Mouse (Mus musculus) limb, embryonic 11.5 days (tissue): ENCODE measurements around the gene B4galnt3. TPM values are rescaled to one million over a fixed set of nuclear protein-coding genes. Genes with fewer than 3 reads are reported as not detected.

Experiments
- ATAC-seq: fragments of 200-750 bp; cut with Nextera tagmentation; 2 replicates; pipeline ENCODE4 v1.8.0; 2017; ENCODE audit warnings: low read depth; ENCODE audit not compliant: insufficient number of reproducible peaks, low FRiP score, low TSS enrichment
- DNase-seq: peaks from one replicate; pipeline ENCODE4 v3.0.0-alpha.2; 2015; ENCODE audit warnings: low spot score
- H3K27ac ChIP-seq: fragments of 300-500 bp; sonication (generic); replicated peaks from 2 replicates; pipeline ENCODE4 v1.5.1; 2014; ENCODE audit warnings: low read depth, mild to moderate bottlenecking, low read length
- H3K27me3 ChIP-seq: fragments of 300-500 bp; sonication (generic); 2 replicates; pipeline ENCODE4 v1.6.1; 2014; ENCODE audit warnings: mild to moderate bottlenecking, low read length, mixed read lengths; ENCODE audit not compliant: control insufficient read depth, insufficient read depth
- H3K36me3 ChIP-seq: fragments of 300-500 bp; sonication (generic); 2 replicates; pipeline ENCODE4 v1.6.1; 2014; ENCODE audit warnings: mild to moderate bottlenecking, low read length, moderate library complexity, mixed read lengths; ENCODE audit not compliant: control insufficient read depth, insufficient read depth
- H3K4me1 ChIP-seq: fragments of 300-500 bp; sonication (generic); 2 replicates; pipeline ENCODE4 v1.6.1; 2014; ENCODE audit warnings: low read length, mixed read lengths; ENCODE audit not compliant: control insufficient read depth, insufficient read depth
- H3K4me2 ChIP-seq: fragments of 300-500 bp; sonication (generic); 2 replicates; pipeline ENCODE4 v1.6.1; 2014; ENCODE audit warnings: low read depth, mild to moderate bottlenecking, moderate library complexity; ENCODE audit not compliant: severe bottlenecking
- H3K4me3 ChIP-seq: fragments of 300-500 bp; sonication (generic); 2 replicates; pipeline ENCODE4 v1.5.1; 2014; ENCODE audit warnings: low read depth, low read length
- H3K9ac ChIP-seq: fragments of 300-500 bp; sonication (generic); 2 replicates; pipeline ENCODE4 v1.6.1; 2014; ENCODE audit warnings: mild to moderate bottlenecking, low read length
- H3K9me3 ChIP-seq: fragments of 300-500 bp; sonication (generic); 2 replicates; pipeline ENCODE4 v1.6.1; 2016; ENCODE audit warnings: low read length; ENCODE audit not compliant: control insufficient read depth
- WGBS: fragments of 180-500 bp; shearing (Covaris S2); extraction: QIAGEN DNeasy Blood & Tissue Kit; methylation state at CpG from one replicate; pipeline ENCODE4 v1.1.7; 2014; 5-methylcytosine and 5-hydroxymethylcytosine counted together
- polyA plus RNA-seq: library from polyadenylated mRNA; unstranded; fragments of >200 nt; fragmentation: Nextera tagmentation; extraction: Ambion mirVana; gene quantifications from 2 replicates; pipeline ENCODE4 v1.2.1, GENCODE M21; 2014

Gene B4galnt3
- polyA plus RNA-seq, 1 experiment from 2014 or later = 0.19 TPM

GRCm38 (mm10) chr6:120262886-120263531 is 31.4 kb downstream of the B4galnt3 start:
- H3K4me3 ChIP-seq = no peak overlapping the region
- no peaks in the 10 kb centered on the region for H3K36me3 ChIP-seq
- H3K9ac ChIP-seq = no peak overlapping the region
- H3K4me1 ChIP-seq = 0 out of 2 replicates have a peak, but pooled peaks cover 4% of the 10 kb centered on the region
- no peaks in the 10 kb centered on the region for H3K27me3 ChIP-seq
- no peaks in the 10 kb centered on the region for H3K9me3 ChIP-seq
- no peak overlapping the region for H3K4me2 ChIP-seq
- no peak for DNase-seq
- no peak for ATAC-seq
- WGBS = 59% methylated on average over 12 of the region's 12 CpGs
- H3K27ac ChIP-seq = no peak overlapping the region

GRCm38 (mm10) chr6:120259481-120259880 is 34.9 kb downstream of the B4galnt3 start:
- no peak overlapping the region for H3K27ac ChIP-seq
- H3K4me1 ChIP-seq = 0 out of 2 replicates have a peak, but pooled peaks cover 4% of the 10 kb centered on the region
- no peak overlapping the region for H3K4me2 ChIP-seq
- H3K4me3 ChIP-seq = no peak overlapping the region
- WGBS = 50% methylated on average over 9 of the region's 9 CpGs
- no peaks in the 10 kb centered on the region for H3K36me3 ChIP-seq
- no peak for ATAC-seq
- no peak overlapping the region for H3K9ac ChIP-seq
- no peaks in the 10 kb centered on the region for H3K27me3 ChIP-seq
- H3K9me3 ChIP-seq = no peaks in the 10 kb centered on the region
- no peak for DNase-seq

- Histone ChIP-seq H3K4me3 (no peak overlapping the region), H3K9ac (no peak overlapping the region), H3K36me3 (no peaks in the 10 kb centered on the region), H3K9me3 (no peaks in the 10 kb centered on the region), H3K4me1 (no peaks in the 10 kb centered on the region), H3K27me3 (no peaks in the 10 kb centered on the region), H3K4me2 (no peak overlapping the region), H3K27ac (no peak overlapping the region)
- no peak for ATAC-seq
- no peak for DNase-seq
- 64% methylated on average over 5 of the region's 5 CpGs for WGBS
Observed at GRCm38 (mm10) chr6:120256431-120256935, 37.9 kb downstream of the B4galnt3 start.

- DNase-seq = no peak
- Histone ChIP-seq H3K4me1 (no peaks in the 10 kb centered on the region), H3K9ac (no peak overlapping the region), H3K4me2 (no peak overlapping the region), H3K4me3 (no peak overlapping the region), H3K27me3 (no peaks in the 10 kb centered on the region), H3K36me3 (no peaks in the 10 kb centered on the region), H3K9me3 (no peaks in the 10 kb centered on the region), H3K27ac (no peak overlapping the region)
- ATAC-seq = no peak
- WGBS = 81% methylated on average over 12 of the region's 12 CpGs
Observed at GRCm38 (mm10) chr6:120255701-120256100, 38.7 kb downstream of the B4galnt3 start.

- Histone ChIP-seq H3K4me1 (no peaks in the 10 kb centered on the region), H3K4me2 (no peak overlapping the region), H3K9ac (no peak overlapping the region), H3K36me3 (no peaks in the 10 kb centered on the region), H3K27ac (no peak overlapping the region), H3K9me3 (no peaks in the 10 kb centered on the region), H3K4me3 (no peak overlapping the region), H3K27me3 (no peaks in the 10 kb centered on the region)
- WGBS = 54% methylated on average over 4 of the region's 4 CpGs
- ATAC-seq (no peak), DNase-seq (no peak)
Observed at GRCm38 (mm10) chr6:120255144-120255543, 39.2 kb downstream of the B4galnt3 start.

GRCm38 (mm10) chr6:120254640-120255039 is 39.7 kb downstream of the B4galnt3 start:
- Histone ChIP-seq H3K9me3 (no peaks in the 10 kb centered on the region), H3K9ac (no peak overlapping the region), H3K27me3 (no peaks in the 10 kb centered on the region), H3K27ac (no peak overlapping the region), H3K4me3 (no peak overlapping the region), H3K4me1 (no peaks in the 10 kb centered on the region), H3K4me2 (no peak overlapping the region), H3K36me3 (no peaks in the 10 kb centered on the region)
- WGBS = 49% methylated on average over 4 of the region's 4 CpGs
- DNase-seq (no peak), ATAC-seq (no peak)

- Histone ChIP-seq H3K36me3 (no peaks in the 10 kb centered on the region), H3K27me3 (no peaks in the 10 kb centered on the region), H3K27ac (no peak overlapping the region), H3K9me3 (no peaks in the 10 kb centered on the region), H3K4me2 (no peak overlapping the region), H3K4me1 (no peaks in the 10 kb centered on the region), H3K9ac (no peak overlapping the region), H3K4me3 (no peak overlapping the region)
- WGBS = 92% methylated on average over 2 of the region's 2 CpGs
- ATAC-seq (no peak), DNase-seq (no peak)
Observed at GRCm38 (mm10) chr6:120252741-120253140, 41.6 kb downstream of the B4galnt3 start.

GRCm38 (mm10) chr6:120251010-120251409 is 43.3 kb downstream of the B4galnt3 start:
- Histone ChIP-seq H3K9ac (no peak overlapping the region), H3K36me3 (no peaks in the 10 kb centered on the region), H3K27me3 (no peaks in the 10 kb centered on the region), H3K4me3 (no peak overlapping the region), H3K27ac (no peak overlapping the region), H3K4me2 (no peak overlapping the region), H3K4me1 (no peaks in the 10 kb centered on the region), H3K9me3 (no peaks in the 10 kb centered on the region)
- ATAC-seq = no peak
- WGBS = 89% methylated on average over 7 of the region's 7 CpGs
- no peak for DNase-seq

- H3K4me3 ChIP-seq = no peak overlapping the region
- no peak overlapping the region for H3K9ac ChIP-seq
- no peak overlapping the region for H3K27ac ChIP-seq
- H3K9me3 ChIP-seq = no peaks in the 10 kb centered on the region
- ATAC-seq (no peak), DNase-seq (no peak)
- H3K4me1 ChIP-seq = no peaks in the 10 kb centered on the region
- no peak overlapping the region for H3K4me2 ChIP-seq
- no peaks in the 10 kb centered on the region for H3K27me3 ChIP-seq
- 77% methylated on average over 5 of the region's 5 CpGs for WGBS
- no peaks in the 10 kb centered on the region for H3K36me3 ChIP-seq
Observed at GRCm38 (mm10) chr6:120249831-120250230, 44.5 kb downstream of the B4galnt3 start.
